Mouse (Mus musculus): ENCODE data around the gene Tbx10.
"Not testable (repeated sequence)": the region's sequence is repeated elsewhere in the genome, so short reads cannot be mapped to it uniquely, and the experiment has no call there.

Tbx10 gene

GRCm38 (mm10) chr19:3992416-3992815 is at the start of gene Tbx10:
Tbx10 (plus strand) TSS chr19:3992752.
- DNase-seq (ENCODE audit: low read depth): no peak

DNA sequence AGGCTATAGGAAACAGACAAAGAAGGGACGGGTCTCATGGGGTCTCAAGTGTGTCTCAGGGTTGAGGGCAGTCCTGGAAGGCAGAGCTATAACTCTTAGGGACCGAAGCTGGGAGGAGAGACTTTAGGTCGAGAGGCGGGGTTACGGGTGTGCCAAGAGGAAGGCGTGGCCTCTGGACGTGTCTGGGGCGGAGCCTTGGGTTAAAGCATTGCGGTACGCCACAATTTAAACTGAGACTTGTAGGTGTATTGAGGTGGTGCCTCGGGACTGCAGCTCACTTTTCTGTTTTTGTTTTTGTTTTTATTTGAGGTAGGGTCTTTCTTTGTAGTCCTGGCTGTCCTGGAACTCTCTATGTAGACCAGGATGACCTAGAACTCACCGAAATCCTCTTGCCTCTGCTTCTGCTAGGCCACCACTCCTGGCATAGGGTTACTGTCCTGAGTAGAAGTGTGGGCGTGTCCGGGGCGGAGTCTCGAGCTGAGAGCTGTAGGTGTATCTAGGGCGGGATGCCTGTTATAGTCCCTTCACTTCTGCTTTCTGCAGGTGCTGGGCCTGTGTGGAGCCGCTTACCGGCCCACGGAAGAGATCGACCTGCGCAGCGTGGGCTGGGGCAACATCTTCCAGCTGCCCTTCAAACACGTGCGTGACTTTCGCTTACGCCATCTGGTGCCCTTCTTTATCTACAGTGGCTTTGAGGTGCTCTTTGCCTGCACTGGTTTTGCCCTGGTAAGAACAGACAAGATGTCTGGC is 49.4 kb upstream of the Tbx10 start:
- DNase-seq (ENCODE audit: low read depth): peak; percentile 78

GRCm38 (mm10) chr19:3945872-3946564 is 46.5 kb upstream of the Tbx10 start:
- peak; percentile 74 for DNase-seq (ENCODE audit: low read depth)

GRCm38 (mm10) chr19:3946715-3947114 is 45.8 kb upstream of the Tbx10 start:
- peak; percentile 80 for DNase-seq (ENCODE audit: low read depth)

DNA sequence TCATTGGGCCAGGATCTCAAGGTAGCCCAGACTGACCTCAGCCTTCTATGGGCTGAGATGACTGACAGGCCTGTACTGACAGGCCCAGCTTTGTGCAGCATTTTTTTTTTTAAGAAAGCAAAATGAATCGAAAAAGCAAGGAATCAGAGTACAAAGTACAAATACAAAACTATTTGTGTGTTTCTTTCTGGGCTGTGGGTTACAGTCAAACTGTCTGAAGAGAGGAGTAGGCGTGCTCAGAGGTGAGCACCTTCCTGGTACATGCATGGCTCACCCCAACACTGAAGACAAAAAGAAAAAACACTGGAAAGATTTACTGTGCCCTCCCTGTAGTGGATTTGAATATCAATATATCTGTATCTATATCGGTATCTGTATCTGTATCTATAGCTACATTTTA is 44.7 kb upstream of the Tbx10 start:
- DNase-seq (ENCODE audit: low read depth): no peak

GRCm38 (mm10) chr19:3948546-3948945 is 44.0 kb upstream of the Tbx10 start:
- DNase-seq (ENCODE audit: low read depth): no peak

DNA sequence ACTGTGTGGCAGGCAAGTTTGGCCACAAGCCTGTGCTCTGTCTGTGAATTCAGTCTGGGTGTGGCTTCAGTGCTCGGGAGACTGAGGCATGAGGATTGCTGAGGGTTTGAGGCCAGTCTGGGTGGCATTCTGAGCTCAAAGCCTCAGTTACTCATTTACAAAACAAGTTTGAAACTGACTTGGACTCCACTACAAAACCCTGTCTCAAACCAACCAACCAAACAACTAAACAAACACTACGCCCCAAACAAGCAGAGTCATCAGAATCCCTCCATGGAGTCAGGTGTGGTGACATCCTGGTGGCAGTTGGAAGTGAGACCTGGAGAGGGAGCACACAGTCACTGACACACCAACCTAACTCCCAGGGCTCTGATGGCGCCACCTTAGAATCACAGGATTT is 42.2 kb upstream of the Tbx10 start:
- no peak for DNase-seq (ENCODE audit: low read depth)

DNA sequence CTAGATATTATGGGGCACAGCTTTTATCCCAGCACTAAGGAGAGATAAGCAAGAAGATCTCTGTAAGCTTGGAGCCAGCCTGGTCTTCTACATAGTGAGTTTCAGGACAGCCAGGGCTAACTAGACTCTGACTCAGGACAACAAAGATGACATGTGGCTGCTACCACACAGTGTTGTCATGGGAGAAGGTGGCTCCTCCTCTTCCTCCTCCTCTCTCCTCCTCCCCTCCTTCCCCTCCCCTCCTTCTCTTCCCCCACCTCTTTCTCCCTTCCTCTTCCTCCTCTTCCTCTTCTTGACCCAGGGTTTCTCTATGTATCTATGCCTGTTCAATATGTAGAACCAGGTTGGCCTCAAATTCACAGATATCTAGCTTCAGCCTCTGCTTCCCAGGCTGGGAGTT is 41.1 kb upstream of the Tbx10 start:
- DNase-seq (ENCODE audit: low read depth): no peak

GRCm38 (mm10) chr19:3952099-3952498 is 40.5 kb upstream of the Tbx10 start:
- DNase-seq (ENCODE audit: low read depth): no peak

DNA sequence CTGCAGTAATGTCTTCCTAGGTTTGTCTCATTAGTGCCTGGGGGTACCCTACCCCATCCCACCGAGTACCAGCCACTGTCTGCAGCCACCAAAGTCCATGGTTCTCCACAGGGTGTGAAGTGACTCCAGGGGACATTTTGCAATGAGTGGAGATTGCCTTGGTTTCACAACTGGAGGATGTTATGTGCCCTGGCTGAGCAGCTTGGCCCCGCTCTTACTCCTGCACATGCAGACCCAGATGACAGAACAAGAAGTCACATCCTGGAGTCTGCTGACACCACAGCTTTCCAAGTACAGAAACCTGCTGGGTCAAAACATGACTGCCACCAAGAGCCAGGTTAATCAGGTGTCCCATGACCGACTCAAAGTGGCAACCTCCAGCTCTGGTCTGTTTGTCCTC is 37.5 kb upstream of the Tbx10 start:
- DNase-seq (ENCODE audit: low read depth): no peak

- no peak for DNase-seq (ENCODE audit: low read depth)
Measured at GRCm38 (mm10) chr19:3955804-3956203, 36.7 kb upstream of the Tbx10 start.

DNA sequence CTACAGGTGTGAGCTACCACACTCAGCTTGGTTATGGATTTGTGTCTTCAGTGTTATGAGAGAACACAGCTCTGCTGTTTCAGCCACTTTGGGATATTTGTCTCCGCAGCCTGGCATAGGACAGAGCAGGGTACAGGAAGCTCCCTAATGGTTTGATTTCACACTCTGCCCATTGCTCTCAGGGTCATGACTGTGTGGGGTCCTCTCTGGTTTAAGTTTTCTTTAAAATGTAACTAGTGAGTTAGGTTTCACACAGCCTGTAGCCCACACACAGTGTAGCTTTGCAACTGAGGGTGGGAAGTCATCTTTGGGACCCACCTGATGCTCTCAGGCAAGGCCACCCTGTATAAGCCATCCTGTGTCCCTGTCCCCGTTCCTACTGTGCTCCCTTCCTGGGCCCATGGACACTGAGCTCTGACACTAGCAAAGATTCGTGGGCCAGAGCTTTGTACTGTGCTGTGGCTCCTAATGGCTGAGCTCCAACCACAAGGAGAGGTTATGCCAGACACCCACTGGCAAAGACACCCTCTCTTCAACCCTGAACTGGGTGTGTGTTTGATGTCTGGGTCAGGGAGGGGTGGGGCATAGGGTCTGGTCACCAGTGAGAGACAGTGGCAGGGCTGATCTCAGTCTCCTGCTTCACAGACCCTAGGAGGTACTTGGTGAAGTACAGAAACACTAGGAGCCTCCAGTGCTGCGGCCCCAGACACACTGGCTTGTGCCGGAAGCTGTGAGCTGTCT is 35.1 kb upstream of the Tbx10 start:
- not testable (repeated sequence) for DNase-seq (ENCODE audit: low read depth)

GRCm38 (mm10) chr19:3958470-3958869 is 34.1 kb upstream of the Tbx10 start, which contains the start of gene Aldh3b3:
Aldh3b3 (plus strand) TSS chr19:3958645.
- DNase-seq (ENCODE audit: low read depth): no peak

DNA sequence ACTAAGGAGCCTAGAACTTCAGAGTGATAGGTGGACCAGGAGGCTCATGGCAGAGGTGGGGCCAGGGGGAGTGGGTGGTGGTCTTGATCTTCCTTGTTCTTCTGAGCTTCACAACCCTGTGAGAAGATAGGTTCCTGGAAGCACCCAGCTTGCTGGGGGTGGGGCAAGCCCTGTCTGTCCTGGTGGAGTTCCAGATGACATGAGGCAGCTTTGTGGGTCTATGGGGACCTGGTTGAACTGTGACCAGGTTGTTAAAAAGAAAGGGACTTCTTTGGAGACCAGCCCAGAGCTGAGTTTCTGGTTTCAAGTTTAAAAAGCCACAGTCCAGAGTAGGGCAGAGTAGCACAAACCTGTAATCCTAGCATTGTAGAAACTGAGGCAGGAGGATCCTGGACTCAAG is 33.5 kb upstream of the Tbx10 start:
- no peak for DNase-seq (ENCODE audit: low read depth)

- DNase-seq (ENCODE audit: low read depth): no peak
Measured at GRCm38 (mm10) chr19:3960211-3960610, 32.3 kb upstream of the Tbx10 start.

DNA sequence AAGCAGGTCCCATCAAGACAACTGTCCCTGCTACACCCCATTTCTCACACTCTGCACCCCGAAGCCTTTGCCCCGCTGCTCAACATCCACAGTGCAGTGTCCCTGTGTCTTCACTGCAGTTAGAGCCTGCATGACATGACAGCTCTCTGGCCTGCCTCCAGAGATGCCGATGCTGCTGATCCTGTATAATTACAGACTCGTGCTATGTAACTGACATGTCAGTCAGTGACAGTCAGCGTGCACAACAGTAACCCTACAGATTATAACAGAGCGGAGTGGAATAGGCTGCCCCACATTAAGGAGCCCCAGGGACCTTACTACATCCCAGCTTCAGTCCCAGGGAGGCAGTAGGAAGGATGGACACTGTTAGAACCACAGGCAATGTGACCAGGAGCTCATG is 30.7 kb upstream of the Tbx10 start:
- not testable (repeated sequence) for DNase-seq (ENCODE audit: low read depth)

DNA sequence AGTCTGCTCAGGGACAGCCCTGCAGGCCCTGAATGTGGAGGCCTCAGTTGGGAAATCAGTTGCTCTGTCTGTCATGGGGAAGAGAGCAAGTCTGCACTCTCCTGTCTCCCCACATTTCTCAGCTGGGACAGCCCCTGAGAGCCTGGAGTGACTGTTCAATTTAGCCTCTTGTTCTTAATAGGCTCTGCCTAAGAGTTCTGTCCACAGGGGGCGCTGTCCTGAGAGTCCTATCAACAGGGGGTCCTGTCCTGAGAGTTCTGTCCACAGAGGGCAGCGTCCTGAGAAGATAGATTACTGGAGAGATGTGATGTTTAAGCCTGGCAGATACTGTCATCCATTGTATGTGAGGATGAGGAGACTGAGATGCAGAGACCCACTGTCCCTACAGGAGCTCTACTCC is 30.1 kb upstream of the Tbx10 start:
- DNase-seq (ENCODE audit: low read depth): peak; percentile 31

- DNase-seq (ENCODE audit: low read depth): no peak
Measured at GRCm38 (mm10) chr19:3964030-3964429, 28.5 kb upstream of the Tbx10 start.

- DNase-seq (ENCODE audit: low read depth): no peak
Measured at GRCm38 (mm10) chr19:3966330-3967075, 26.0 kb upstream of the Tbx10 start.

DNA sequence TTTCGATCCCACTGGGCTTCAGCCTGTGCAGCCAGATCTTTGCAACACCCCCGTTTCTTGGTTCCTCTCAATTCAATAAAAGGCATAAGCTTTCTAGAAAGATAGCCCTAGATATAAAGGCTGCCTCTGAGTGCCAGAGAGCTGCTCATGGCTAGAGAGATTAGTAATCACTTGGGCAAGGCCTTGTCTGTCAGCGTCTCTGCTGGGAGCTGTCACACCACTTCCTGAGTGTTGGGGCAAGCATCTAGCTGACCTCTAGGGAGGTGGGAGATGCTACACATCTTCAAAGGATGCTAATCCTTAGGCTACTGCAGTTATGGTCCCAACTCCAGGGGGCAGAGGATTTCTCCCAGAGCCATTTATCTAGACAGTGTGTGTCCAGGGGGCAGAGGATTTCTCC is 25.3 kb upstream of the Tbx10 start:
- DNase-seq (ENCODE audit: low read depth): no peak

- no peak for DNase-seq (ENCODE audit: low read depth)
Measured at GRCm38 (mm10) chr19:3972229-3972628, 20.3 kb upstream of the Tbx10 start, which contains the start of gene Aldh3b2. Aldh3b2 (plus strand) TSS chr19:3972328.

- DNase-seq (ENCODE audit: low read depth): not testable (repeated sequence)
Measured at GRCm38 (mm10) chr19:3974608-3975007, 17.9 kb upstream of the Tbx10 start.

Measured in naive thymus-derived CD4-positive, alpha-beta T cell, adult 2 months (primary cell).